Mouse (Mus musculus) embryonic facial prominence, embryonic 11.5 days (tissue): ENCODE measurements at regions not wholly inside any gene's neighbourhood (a gene's known extent, or its start where the extent isn't known, plus 50 kb on each side); places are given as distances from the start of the nearest gene placed in this dataset.

ENCODE experiments used
- ATAC-seq: fragments of 200-750 bp; cut with Nextera tagmentation; replicated peaks from 2 replicates; pipeline ENCODE4 v1.8.0; 2017; ENCODE audit warnings: low read depth; ENCODE audit not compliant: insufficient number of reproducible peaks, low FRiP score, low TSS enrichment
- DNase-seq: peaks from one replicate; pipeline ENCODE4 v3.0.0-alpha.2; 2015; ENCODE audit warnings: low spot score
- H3K27ac ChIP-seq: fragments of 300-500 bp; sonication (generic); replicated peaks from 2 replicates; pipeline ENCODE4 v1.5.1; 2014; ENCODE audit warnings: mild to moderate bottlenecking, low read depth, low read length, control low read depth
- H3K27me3 ChIP-seq: fragments of 300-500 bp; sonication (generic); 2 replicates; pipeline ENCODE4 v1.6.1; 2014; ENCODE audit warnings: mild to moderate bottlenecking, low read length, moderate library complexity, mixed read lengths; ENCODE audit not compliant: control insufficient read depth, insufficient read depth
- H3K36me3 ChIP-seq: fragments of 300-500 bp; sonication (generic); replicated peaks from 2 replicates; pipeline ENCODE4 v1.6.1; 2014; ENCODE audit warnings: low read depth, mild to moderate bottlenecking, low read length, moderate library complexity, mixed read lengths; ENCODE audit not compliant: control insufficient read depth, insufficient read depth
- H3K4me1 ChIP-seq: fragments of 300-500 bp; sonication (generic); 2 replicates; pipeline ENCODE4 v1.6.1; 2014; ENCODE audit warnings: low read length, mixed read lengths; ENCODE audit not compliant: control insufficient read depth, insufficient read depth
- H3K4me2 ChIP-seq: fragments of 300-500 bp; sonication (generic); 2 replicates; pipeline ENCODE4 v1.6.1; 2014; ENCODE audit warnings: low read depth, mild to moderate bottlenecking, control low read depth, low read length, moderate library complexity
- H3K4me3 ChIP-seq: fragments of 300-500 bp; sonication (generic); 2 replicates; pipeline ENCODE4 v1.5.1; 2014; ENCODE audit warnings: low read depth, low read length, control low read depth
- H3K9ac ChIP-seq: fragments of 300-500 bp; sonication (generic); replicated peaks from 2 replicates; pipeline ENCODE4 v1.6.1; 2014; ENCODE audit warnings: mild to moderate bottlenecking, control low read depth, low read length
- H3K9me3 ChIP-seq: fragments of 300-500 bp; sonication (generic); replicated peaks from 2 replicates; pipeline ENCODE4 v1.6.1; 2016; ENCODE audit warnings: mild to moderate bottlenecking, low read length, inconsistent platforms, mixed read lengths; ENCODE audit not compliant: control insufficient read depth
- WGBS: fragments of 180-500 bp; shearing (Covaris S2); extraction: QIAGEN DNeasy Blood & Tissue Kit; methylation state at CpG from one replicate; pipeline ENCODE4 v1.1.7; 2014; 5-methylcytosine and 5-hydroxymethylcytosine counted together

GRCm38 (mm10) chr6:31680101-31680500 is 116.3 kb upstream of the Podxl start:
- no peak overlapping the region for H3K4me2 ChIP-seq
- 70% methylated on average over 2 of the region's 2 CpGs for WGBS

GRCm38 (mm10) chr6:31665671-31666486 is 102.1 kb upstream of the Podxl start:
- Histone ChIP-seq H3K27me3 (no peaks in the 10 kb centered on the region), H3K4me1 (0 out of 2 replicates have a peak, but pooled peaks cover 2% of the 10 kb centered on the region), H3K4me3 (no peak overlapping the region), H3K9me3 (no peaks in the 10 kb centered on the region), H3K9ac (no peak overlapping the region), H3K36me3 (no peaks in the 10 kb centered on the region), H3K4me2 (no peak overlapping the region), H3K27ac (no peak overlapping the region)
- 39% methylated on average over 17 of the region's 17 CpGs for WGBS
- DNase-seq (peak; percentile 82), ATAC-seq (peak; percentile 73)

More at GRCm38 (mm10) chr6:31680101-31680500, 116.3 kb upstream of the Podxl start:
- ATAC-seq (no peak), DNase-seq (no peak)
- H3K27ac ChIP-seq, result no peak overlapping the region
- H3K4me1 ChIP-seq, result no peaks in the 10 kb centered on the region
- H3K9me3 ChIP-seq, result no peaks in the 10 kb centered on the region
- no peaks in the 10 kb centered on the region for H3K27me3 ChIP-seq
- no peaks in the 10 kb centered on the region for H3K36me3 ChIP-seq
- H3K4me3 ChIP-seq, result no peak overlapping the region
- no peak overlapping the region for H3K9ac ChIP-seq

GRCm38 (mm10) chr6:31664495-31664894 is 100.7 kb upstream of the Podxl start:
- Histone ChIP-seq H3K27me3 (no peaks in the 10 kb centered on the region), H3K9me3 (no peaks in the 10 kb centered on the region), H3K27ac (no peak overlapping the region), H3K4me2 (no peak overlapping the region), H3K36me3 (no peaks in the 10 kb centered on the region), H3K9ac (no peak overlapping the region), H3K4me1 (0 out of 2 replicates have a peak, but pooled peaks cover 2% of the 10 kb centered on the region), H3K4me3 (no peak overlapping the region)
- peak; percentile 78 for DNase-seq
- peak; percentile 68; the same call in 1 of the 2 replicates for ATAC-seq
- 26% methylated on average over 7 of the region's 7 CpGs for WGBS

- 0 out of 2 replicates have a peak, but pooled peaks have one; percentile 16 for ATAC-seq
- H3K9me3 ChIP-seq, result no peaks in the 10 kb centered on the region
- no peak overlapping the region for H3K4me2 ChIP-seq
These were observed 97.0 kb upstream of the Podxl start for GRCm38 (mm10) chr6:31660778-31661177.

GRCm38 (mm10) chr6:31659901-31660300 is 96.1 kb upstream of the Podxl start:
- no peak for ATAC-seq

More at GRCm38 (mm10) chr6:31660778-31661177, 97.0 kb upstream of the Podxl start:
- Histone ChIP-seq H3K36me3 (no peaks in the 10 kb centered on the region), H3K4me1 (0 out of 2 replicates have a peak, but pooled peaks cover 2% of the 10 kb centered on the region), H3K4me3 (no peak overlapping the region), H3K27ac (no peak overlapping the region), H3K27me3 (no peaks in the 10 kb centered on the region), H3K9ac (no peak overlapping the region)
- DNase-seq, result peak; percentile 86
- 14% methylated on average over 8 of the region's 8 CpGs for WGBS

GRCm38 (mm10) chr6:31658447-31659199 is 94.8 kb upstream of the Podxl start:
- Histone ChIP-seq H3K4me2 (no peak overlapping the region), H3K4me1 (no peaks in the 10 kb centered on the region), H3K27me3 (no peaks in the 10 kb centered on the region), H3K27ac (no peak overlapping the region), H3K4me3 (no peak overlapping the region), H3K9ac (no peak overlapping the region), H3K9me3 (no peaks in the 10 kb centered on the region), H3K36me3 (no peaks in the 10 kb centered on the region)
- no peak for ATAC-seq
- WGBS, result 88% methylated on average over 19 of the region's 19 CpGs
- DNase-seq, result no peak

More at GRCm38 (mm10) chr6:31659901-31660300, 96.1 kb upstream of the Podxl start:
- Histone ChIP-seq H3K4me3 (no peak overlapping the region), H3K36me3 (no peaks in the 10 kb centered on the region), H3K4me1 (no peaks in the 10 kb centered on the region), H3K27ac (no peak overlapping the region), H3K27me3 (no peaks in the 10 kb centered on the region), H3K9me3 (no peaks in the 10 kb centered on the region), H3K9ac (no peak overlapping the region), H3K4me2 (no peak overlapping the region)
- no peak for DNase-seq
- WGBS, result 63% methylated on average over 4 of the region's 4 CpGs

GRCm38 (mm10) chr6:31650791-31651476 is 87.2 kb upstream of the Podxl start:
- no peaks in the 10 kb centered on the region for H3K27me3 ChIP-seq
- no peak overlapping the region for H3K9ac ChIP-seq
- DNase-seq (no peak), ATAC-seq (no peak)
- no peak overlapping the region for H3K4me3 ChIP-seq
- 62% methylated on average over 7 of the region's 7 CpGs for WGBS
- H3K4me1 ChIP-seq, result no peaks in the 10 kb centered on the region
- H3K36me3 ChIP-seq, result no peaks in the 10 kb centered on the region
- H3K9me3 ChIP-seq, result no peaks in the 10 kb centered on the region
- no peak overlapping the region for H3K27ac ChIP-seq
- H3K4me2 ChIP-seq, result no peak overlapping the region
